Mouse (Mus musculus) intestine, embryonic 16.5 days (tissue): ENCODE data around the gene Cd53. TPM values are rescaled to one million over a fixed set of nuclear protein-coding genes. Genes with fewer than 3 reads are reported as not detected.

Source experiments
- ATAC-seq: fragments of 200-750 bp; cut with Nextera tagmentation; 2 replicates; pipeline ENCODE4 v1.8.0; 2017; ENCODE audit warnings: moderate TSS enrichment, moderate library complexity
- H3K27ac ChIP-seq: fragments of 300-500 bp; sonication (generic); 2 replicates; pipeline ENCODE4 v1.5.1; 2014; ENCODE audit warnings: mild to moderate bottlenecking, low read length
- H3K27me3 ChIP-seq: fragments of 300-500 bp; sonication (generic); replicated peaks from 2 replicates; pipeline ENCODE4 v1.6.1; 2014; ENCODE audit warnings: low read length, control low read depth, mixed read lengths; ENCODE audit not compliant: control insufficient read depth, insufficient read depth
- H3K36me3 ChIP-seq: fragments of 300-500 bp; sonication (generic); 2 replicates; pipeline ENCODE4 v1.6.1; 2014; ENCODE audit warnings: low read length, control low read depth; ENCODE audit not compliant: control insufficient read depth, insufficient read depth
- H3K4me1 ChIP-seq: fragments of 300-500 bp; sonication (generic); 2 replicates; pipeline ENCODE4 v1.6.1; 2014; ENCODE audit warnings: low read length, control low read depth, mixed read lengths; ENCODE audit not compliant: control insufficient read depth, insufficient read depth
- H3K4me2 ChIP-seq: fragments of 300-500 bp; sonication (generic); 2 replicates; pipeline ENCODE4 v1.6.1; 2014; ENCODE audit warnings: low read depth, low read length, control low read depth
- H3K4me3 ChIP-seq: fragments of 300-500 bp; sonication (generic); 2 replicates; pipeline ENCODE4 v1.5.1; 2014; ENCODE audit warnings: mild to moderate bottlenecking, low read length
- H3K9ac ChIP-seq: fragments of 300-500 bp; sonication (generic); 2 replicates; pipeline ENCODE4 v1.6.1; 2014; ENCODE audit warnings: low read depth, low read length
- H3K9me3 ChIP-seq: fragments of 300-500 bp; sonication (generic); 2 replicates; pipeline ENCODE4 v1.6.1; 2016; ENCODE audit warnings: low read length, control low read depth; ENCODE audit not compliant: control insufficient read depth
- WGBS: fragments of 180-500 bp; shearing (Covaris S2); extraction: QIAGEN DNeasy Blood & Tissue Kit; methylation state at CpG from one replicate; pipeline ENCODE4 v1.1.7; 2014; 5-methylcytosine and 5-hydroxymethylcytosine counted together
- polyA plus RNA-seq: library from polyadenylated mRNA; unstranded; fragments of >200 nt; fragmentation: Nextera tagmentation; extraction: Ambion mirVana; gene quantifications from 2 replicates; pipeline ENCODE4 v1.2.1, GENCODE M21; 2015

Gene Cd53
- polyA plus RNA-seq: 9.4 and 9.7 TPM in 2 replicates

DNA sequence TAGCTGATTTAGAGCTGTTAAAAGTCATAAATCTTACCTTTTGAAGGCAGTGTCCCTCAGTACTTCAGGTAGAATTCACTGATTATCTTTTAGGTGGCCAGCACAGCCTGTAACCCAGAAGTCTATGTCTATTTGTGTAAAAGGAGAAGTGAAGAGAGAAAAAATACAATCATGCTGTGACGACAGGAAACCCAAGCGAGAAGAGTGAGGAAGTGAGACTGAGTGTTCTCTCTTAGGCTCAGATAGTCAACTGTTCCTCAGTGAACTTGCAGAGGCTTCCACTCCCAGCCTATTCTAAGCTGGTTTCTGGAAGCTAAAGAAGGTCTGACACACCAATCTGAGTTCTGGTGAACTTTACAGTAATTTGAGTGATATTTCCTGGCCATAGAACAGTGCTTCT, at the start of gene Cd53:
Gene Cd53 (minus strand): TSS at position 220 of the 400 bp plus-strand sequence.
- Histone ChIP-seq H3K9me3 (no peaks in the 10 kb centered on the region), H3K9ac (no peak within 1 kb of the TSS), H3K36me3 (no peaks in the 10 kb centered on the region), H3K4me1 (no peaks in the 10 kb centered on the region), H3K4me2 (no peak within 1 kb of the TSS), H3K27ac (no peak within 1 kb of the TSS), H3K27me3 (no peaks in the 10 kb centered on the region), H3K4me3 (no peak within 1 kb of the TSS)
- 75% methylated on average over 2 of the region's 2 CpGs for WGBS
- no peak for ATAC-seq

DNA sequence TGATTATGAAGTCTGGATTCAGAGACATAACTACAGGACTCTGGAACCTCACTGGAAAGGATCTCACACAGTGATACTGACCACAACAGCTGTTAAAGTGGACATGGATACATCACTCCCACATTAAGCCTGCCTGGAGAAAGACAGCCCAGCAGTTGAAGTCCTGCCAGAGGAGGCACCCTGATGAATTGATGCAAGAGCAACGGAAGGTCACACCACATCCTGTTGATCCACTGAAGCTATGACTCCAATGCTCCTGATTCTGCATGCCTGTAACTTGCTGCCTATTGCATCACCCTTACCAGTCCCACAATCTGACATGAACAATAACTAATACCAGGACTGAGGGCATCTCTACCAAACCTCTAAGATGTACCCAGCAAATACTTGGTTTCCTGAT, 42.2 kb upstream of the Cd53 start:
- Histone ChIP-seq H3K4me1 (no peaks in the 10 kb centered on the region), H3K4me2 (no peak overlapping the region)
- 75% methylated on average over 1 of the region's 1 CpGs for WGBS

DNA sequence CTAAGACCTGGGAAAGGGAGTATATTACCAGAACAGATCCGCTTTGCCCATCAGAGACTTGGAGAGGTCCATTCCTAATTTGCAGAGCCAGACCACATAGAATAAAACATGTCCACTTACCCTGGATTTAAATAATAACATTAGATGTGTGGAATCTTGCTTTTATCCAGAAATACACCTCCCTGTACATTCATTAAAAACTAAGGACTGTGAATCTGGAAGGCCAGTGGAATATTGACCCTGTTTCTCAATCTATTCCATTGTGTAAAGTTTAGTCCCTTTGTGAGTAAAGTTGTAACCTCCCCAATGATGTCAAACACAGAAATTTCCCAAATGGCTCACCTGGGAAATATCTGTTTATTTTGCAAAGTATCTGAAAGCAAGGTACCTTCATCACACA, 36.2 kb upstream of the Cd53 start, which contains the start of gene Olfr266:
Gene Olfr266 (minus strand): TSS at position 101 of the 400 bp plus-strand sequence.
- H3K4me2 ChIP-seq: no peak within 1 kb of the TSS
- ATAC-seq: no peak
- H3K4me1 ChIP-seq: no peaks in the 10 kb centered on the region
- H3K36me3 ChIP-seq: no peaks in the 10 kb centered on the region
- 84% methylated on average over 1 of the region's 1 CpGs for WGBS
- no peak within 1 kb of the TSS for H3K27ac ChIP-seq
- no peaks in the 10 kb centered on the region for H3K9me3 ChIP-seq
- no peak within 1 kb of the TSS for H3K4me3 ChIP-seq
- H3K9ac ChIP-seq: no peak within 1 kb of the TSS
- H3K27me3 ChIP-seq: no peaks in the 10 kb centered on the region

More for the DNA sequence above, 42.2 kb upstream of the Cd53 start:
- ATAC-seq: no peak
- Histone ChIP-seq H3K27me3 (no peaks in the 10 kb centered on the region), H3K27ac (no peak overlapping the region), H3K4me3 (no peak overlapping the region), H3K9ac (no peak overlapping the region), H3K9me3 (no peaks in the 10 kb centered on the region; the same call in 1 of the 2 replicates), H3K36me3 (no peaks in the 10 kb centered on the region)

DNA sequence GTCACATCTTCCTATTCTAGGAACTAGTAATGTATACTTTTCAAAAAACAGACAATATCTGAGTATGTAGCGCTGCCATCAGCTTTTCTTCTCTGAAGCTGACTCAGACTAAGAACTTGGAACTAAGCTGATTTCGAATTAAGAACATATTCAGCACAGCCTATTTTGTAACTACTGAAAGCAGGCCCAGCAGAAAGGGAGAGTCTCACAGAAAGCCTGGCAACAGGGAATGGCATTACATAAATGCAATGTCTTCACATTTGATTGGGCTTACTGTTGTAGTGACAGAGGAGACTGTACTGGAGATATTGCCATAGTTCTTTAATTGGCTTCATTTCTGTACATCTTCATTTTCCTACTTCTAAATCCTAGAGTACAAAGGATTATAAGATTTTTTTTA, 27.7 kb upstream of the Cd53 start:
- Histone ChIP-seq H3K27ac (no peak overlapping the region), H3K4me3 (no peak overlapping the region), H3K9me3 (no peaks in the 10 kb centered on the region), H3K36me3 (no peaks in the 10 kb centered on the region), H3K9ac (no peak overlapping the region), H3K4me1 (no peaks in the 10 kb centered on the region), H3K27me3 (no peaks in the 10 kb centered on the region), H3K4me2 (no peak overlapping the region)
- ATAC-seq: no peak
- WGBS: 75% methylated on average over 2 of the region's 2 CpGs

DNA sequence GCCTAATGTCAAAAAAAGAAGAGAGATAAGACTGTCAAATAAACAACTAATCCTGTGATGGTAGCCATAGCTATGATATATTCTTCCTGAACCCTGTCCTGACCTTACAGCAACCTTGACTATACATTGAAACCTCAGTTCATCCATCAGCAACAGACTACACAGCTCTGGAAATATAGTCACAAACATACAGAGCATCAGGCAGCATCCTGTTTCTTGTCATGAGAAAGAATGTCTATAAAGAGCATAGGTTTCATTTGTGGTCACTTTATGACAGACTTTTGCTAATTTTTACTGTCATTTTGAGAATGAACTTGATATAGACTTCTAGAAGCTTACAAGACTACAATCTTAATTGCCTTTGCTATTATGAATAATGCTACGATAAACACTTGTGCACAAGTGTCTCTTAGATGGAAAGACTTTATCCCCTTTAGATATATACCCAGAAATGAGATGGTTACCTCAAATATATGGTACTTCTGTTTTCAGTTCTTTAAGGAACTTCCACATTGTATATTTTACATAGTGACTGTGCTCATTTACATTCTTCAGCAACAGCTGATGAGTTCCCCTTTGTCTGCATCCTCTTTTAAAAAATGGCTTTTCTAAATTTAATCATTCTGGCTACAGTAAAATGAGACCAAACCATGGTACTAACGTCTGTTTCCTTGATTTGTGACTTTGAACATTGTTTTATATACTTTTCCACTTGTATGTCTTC, 19.2 kb upstream of the Cd53 start:
- no peak for ATAC-seq
- Histone ChIP-seq H3K9me3 (no peaks in the 10 kb centered on the region), H3K4me2 (no peak overlapping the region), H3K27ac (no peak overlapping the region), H3K4me1 (no peaks in the 10 kb centered on the region), H3K36me3 (no peaks in the 10 kb centered on the region), H3K9ac (no peak overlapping the region), H3K27me3 (no peaks in the 10 kb centered on the region), H3K4me3 (no peak overlapping the region)
- whole genome bisulfite sequencing: 65% methylated on average over 2 of the region's 2 CpGs

DNA sequence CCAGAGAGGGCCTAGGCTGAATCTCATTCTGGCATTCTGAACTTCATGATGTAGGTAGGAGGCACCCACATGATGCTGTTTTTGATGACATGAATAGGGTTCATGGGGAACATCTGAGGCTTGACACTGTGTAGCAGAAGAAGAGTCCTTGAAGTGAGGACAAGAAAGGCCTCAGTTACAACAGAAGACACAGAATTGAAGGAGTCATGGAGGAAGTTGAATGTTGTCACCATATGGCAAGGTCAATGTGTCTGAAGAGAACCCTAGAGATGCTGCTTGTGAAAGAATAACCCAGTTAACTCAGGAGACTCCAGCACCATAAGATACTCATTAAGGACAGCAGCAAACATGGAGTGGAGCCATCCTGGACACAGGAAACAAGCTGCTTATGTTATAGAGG, 8.1 kb upstream of the Cd53 start:
- H3K4me2 ChIP-seq: no peak overlapping the region

DNA sequence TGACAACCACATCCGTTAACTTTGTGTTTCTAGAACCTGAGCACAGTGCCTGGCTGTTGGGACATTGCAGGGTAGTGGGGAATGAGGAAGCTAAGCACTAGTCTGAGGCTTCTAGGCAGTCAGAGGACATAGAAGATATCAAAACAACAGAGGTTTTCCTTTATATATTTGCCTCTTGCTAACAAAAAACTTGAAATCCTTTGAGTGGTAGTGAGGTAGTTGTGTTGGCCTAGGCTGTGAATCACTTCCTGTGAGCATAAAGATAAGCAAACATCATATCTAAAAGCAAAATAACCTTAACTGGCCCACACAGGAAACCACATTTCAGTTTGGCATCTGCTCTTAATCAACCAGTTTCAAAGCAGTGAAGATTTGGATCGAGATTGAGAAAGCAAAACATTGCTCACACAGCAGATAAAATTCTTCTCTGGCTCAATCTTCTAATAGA, 1.5 kb downstream of the Cd53 start:
- Histone ChIP-seq H3K9me3 (no peaks in the 10 kb centered on the region), H3K27me3 (no peaks in the 10 kb centered on the region), H3K4me1 (no peaks in the 10 kb centered on the region), H3K4me3 (no peak overlapping the region), H3K36me3 (no peaks in the 10 kb centered on the region), H3K9ac (no peak overlapping the region), H3K27ac (no peak overlapping the region), H3K4me2 (no peak overlapping the region)
- WGBS: 50% methylated on average over 2 of the region's 2 CpGs
- no peak for ATAC-seq

More for the DNA sequence above, 8.1 kb upstream of the Cd53 start:
- Histone ChIP-seq H3K9me3 (no peaks in the 10 kb centered on the region), H3K9ac (no peak overlapping the region), H3K4me1 (no peaks in the 10 kb centered on the region), H3K27ac (no peak overlapping the region), H3K27me3 (no peaks in the 10 kb centered on the region), H3K4me3 (no peak overlapping the region), H3K36me3 (no peaks in the 10 kb centered on the region)
- ATAC-seq: no peak

DNA sequence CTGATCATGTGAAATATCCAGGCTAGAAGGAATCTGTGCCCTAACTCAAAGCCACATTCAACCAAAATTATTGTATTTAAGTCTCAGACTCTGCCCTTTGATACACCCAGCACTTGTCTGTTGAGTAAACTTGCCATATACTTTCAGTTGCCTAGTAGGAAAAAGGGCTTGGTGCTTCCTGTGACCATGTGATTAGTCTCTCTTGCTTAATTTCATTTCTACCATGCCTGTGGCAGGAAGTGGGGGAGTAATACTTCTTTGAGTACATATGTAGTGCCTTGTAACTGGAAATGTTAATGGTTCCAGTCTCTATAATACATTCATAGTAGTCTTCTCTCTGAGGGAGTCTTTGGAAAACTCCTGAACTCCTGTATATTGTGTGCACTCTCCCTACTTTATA, 2.0 kb downstream of the Cd53 start:
- H3K27me3 ChIP-seq: no peaks in the 10 kb centered on the region
- no peaks in the 10 kb centered on the region for H3K36me3 ChIP-seq
- no peak overlapping the region for H3K27ac ChIP-seq
- ATAC-seq: no peak
- H3K4me1 ChIP-seq: no peaks in the 10 kb centered on the region
- H3K4me2 ChIP-seq: no peak overlapping the region
- no peak overlapping the region for H3K4me3 ChIP-seq
- H3K9ac ChIP-seq: no peak overlapping the region
- no peaks in the 10 kb centered on the region for H3K9me3 ChIP-seq

DNA sequence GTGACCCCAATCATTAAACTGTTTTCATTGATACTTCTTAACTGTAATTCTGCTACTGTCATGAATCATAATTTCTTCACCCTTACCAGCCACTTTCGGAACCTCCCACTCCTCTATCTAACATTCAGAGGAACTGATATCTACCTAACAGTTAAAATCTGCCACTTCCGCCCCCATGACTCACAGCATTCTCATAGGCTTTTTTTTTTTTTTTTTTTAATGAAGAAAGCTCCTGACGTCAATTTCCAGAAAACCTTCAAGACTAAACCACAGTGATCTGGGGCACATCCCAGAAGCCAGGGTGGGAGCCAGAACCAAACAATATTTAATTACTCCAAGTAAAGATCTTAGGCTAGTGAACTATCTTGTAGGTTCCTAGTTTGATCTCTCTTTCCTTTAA, 4.8 kb downstream of the Cd53 start:
- no peaks in the 10 kb centered on the region for H3K9me3 ChIP-seq
- no peak for ATAC-seq
- no peak overlapping the region for H3K4me3 ChIP-seq
- no peak overlapping the region for H3K27ac ChIP-seq
- no peaks in the 10 kb centered on the region for H3K27me3 ChIP-seq
- WGBS: 70% methylated on average over 3 of the region's 3 CpGs
- H3K4me1 ChIP-seq: no peaks in the 10 kb centered on the region
- H3K36me3 ChIP-seq: no peaks in the 10 kb centered on the region
- H3K9ac ChIP-seq: no peak overlapping the region
- H3K4me2 ChIP-seq: no peak overlapping the region

DNA sequence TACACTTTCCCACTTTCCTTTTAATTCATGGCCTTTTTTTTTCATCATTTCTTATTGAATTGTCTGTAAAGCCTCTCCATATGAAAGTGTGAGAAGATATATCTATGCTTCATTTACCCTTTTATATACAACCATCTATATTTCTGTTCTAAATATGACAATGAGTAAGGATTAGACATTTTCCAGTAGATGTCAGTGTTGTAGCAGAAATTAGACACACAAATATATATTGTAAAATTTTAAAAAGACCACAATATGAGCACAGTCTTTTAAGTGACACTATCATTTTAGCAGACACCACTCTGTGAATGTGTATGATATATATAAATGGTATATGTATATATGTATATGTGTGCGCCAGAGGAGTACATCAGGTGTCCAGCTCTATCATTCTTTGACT, 18.1 kb downstream of the Cd53 start:
- ATAC-seq: no peak
- H3K4me2 ChIP-seq: no peak overlapping the region
- no peaks in the 10 kb centered on the region for H3K27me3 ChIP-seq
- no peak overlapping the region for H3K27ac ChIP-seq
- H3K4me3 ChIP-seq: no peak overlapping the region
- no peaks in the 10 kb centered on the region for H3K9me3 ChIP-seq
- no peaks in the 10 kb centered on the region for H3K36me3 ChIP-seq
- H3K9ac ChIP-seq: no peak overlapping the region
- 87% methylated on average over 1 of the region's 1 CpGs for WGBS
- no peaks in the 10 kb centered on the region for H3K4me1 ChIP-seq
